Mouse (Mus musculus): Measurements from ENCODE around the gene Mbnl2.

Mbnl2 gene

GRCm38 (mm10) chr14:120274746-120275145 is 723 bp upstream of the Mbnl2 start:
- DNase-seq (ENCODE audit: low read depth) = no peak

- no peak for DNase-seq (ENCODE audit: low read depth)
Observed at GRCm38 (mm10) chr14:120276343-120277080, 1.0 kb downstream of the Mbnl2 start.

- DNase-seq (ENCODE audit: low read depth) = peak; percentile 40
Observed at GRCm38 (mm10) chr14:120277081-120277656, 1.7 kb downstream of the Mbnl2 start.

GRCm38 (mm10) chr14:120278290-120279244 is 3.1 kb downstream of the Mbnl2 start:
- DNase-seq (ENCODE audit: low read depth) = peak; percentile 44

GRCm38 (mm10) chr14:120280136-120280535 is 4.7 kb downstream of the Mbnl2 start:
- DNase-seq (ENCODE audit: low read depth) = no peak

GRCm38 (mm10) chr14:120283787-120284186 is 8.3 kb downstream of the Mbnl2 start:
- DNase-seq (ENCODE audit: low read depth) = no peak

- no peak for DNase-seq (ENCODE audit: low read depth)
Observed at GRCm38 (mm10) chr14:120284504-120284903, 9.0 kb downstream of the Mbnl2 start.

- DNase-seq (ENCODE audit: low read depth) = no peak
Observed at GRCm38 (mm10) chr14:120287121-120287986, 11.9 kb downstream of the Mbnl2 start.

GRCm38 (mm10) chr14:120287987-120288275 is 12.5 kb downstream of the Mbnl2 start:
- no peak for DNase-seq (ENCODE audit: low read depth)

- DNase-seq (ENCODE audit: low read depth) = no peak
Observed at GRCm38 (mm10) chr14:120288378-120289002, 13.0 kb downstream of the Mbnl2 start.

GRCm38 (mm10) chr14:120289065-120289464 is 13.6 kb downstream of the Mbnl2 start:
- no peak for DNase-seq (ENCODE audit: low read depth)

GRCm38 (mm10) chr14:120289528-120289927 is 14.1 kb downstream of the Mbnl2 start:
- DNase-seq (ENCODE audit: low read depth) = no peak

GRCm38 (mm10) chr14:120291226-120291757 is 15.8 kb downstream of the Mbnl2 start:
- no peak for DNase-seq (ENCODE audit: low read depth)

- no peak for DNase-seq (ENCODE audit: low read depth)
Observed at GRCm38 (mm10) chr14:120292133-120292532, 16.7 kb downstream of the Mbnl2 start.

- no peak for DNase-seq (ENCODE audit: low read depth)
Observed at GRCm38 (mm10) chr14:120292617-120293195, 17.2 kb downstream of the Mbnl2 start.

- no peak for DNase-seq (ENCODE audit: low read depth)
Observed at GRCm38 (mm10) chr14:120294480-120294879, 19.0 kb downstream of the Mbnl2 start.

GRCm38 (mm10) chr14:120295355-120296220 is 20.1 kb downstream of the Mbnl2 start:
- no peak for DNase-seq (ENCODE audit: low read depth)

GRCm38 (mm10) chr14:120296231-120297006 is 20.9 kb downstream of the Mbnl2 start:
- DNase-seq (ENCODE audit: low read depth) = no peak

Measured in c-Kit-positive CD71-negative TER-119-negative erythroid progenitor cells, embryonic 14.5 days (primary cell).